Mouse (Mus musculus) erythroblast, embryonic 14.5 days (primary cell): ENCODE results near the gene Ankrd11.

ENCODE experiments used
- GATA1 ChIP-seq: IDR thresholded peaks from 2 replicates; pipeline ENCODE4 v1.6.1; 2012; ENCODE audit warnings: low read length, inconsistent platforms, mixed read lengths
- TAL1 ChIP-seq: IDR thresholded peaks from 3 replicates; pipeline ENCODE4 v1.6.1; 2012; ENCODE audit warnings: low read length, inconsistent platforms, mixed read lengths

DNA sequence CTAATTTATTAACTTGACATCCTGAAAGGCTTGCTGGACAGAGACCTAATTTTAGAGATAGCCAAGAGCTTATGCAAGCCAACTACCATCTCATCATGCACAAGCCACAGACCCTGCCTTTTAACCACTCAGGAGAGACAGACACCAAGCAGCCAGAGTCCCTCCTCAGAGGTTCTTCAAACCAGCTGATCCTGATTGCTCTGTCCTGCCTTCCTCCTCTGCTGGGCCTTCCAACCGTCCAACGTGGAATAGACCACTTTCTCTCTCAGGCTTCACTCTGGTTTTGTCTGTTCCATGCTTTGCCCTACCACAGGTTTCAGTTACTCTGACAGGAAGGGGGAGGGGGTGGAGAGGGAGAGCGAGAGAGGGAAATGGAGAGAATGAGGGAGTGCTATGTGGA, 125.3 kb downstream of the Ankrd11 start:
- TF ChIP-seq GATA1 (no peak), TAL1 (no peak)
